Mouse (Mus musculus): ENCODE data around the gene Itga4.

GRCm38 (mm10) chr2:79271838-79272237 is 16.6 kb downstream of the Itga4 start:
- TF ChIP-seq POLR2A (IDR thresholded peaks at IDR 0.05; ENCODE audit: extremely low read depth, insufficient read depth, low read length) = no peak
- no peak for TF ChIP-seq CTCF (IDR thresholded peaks at IDR 0.05; ENCODE audit: extremely low read depth, insufficient read depth, low read length)
